Mouse (Mus musculus) inflammation-experienced regulatory T-cells, adult 6 months (primary cell): ENCODE results near the gene Ralgps1. TPM values are rescaled to one million over a fixed set of nuclear protein-coding genes. Genes with fewer than 3 reads are reported as not detected.

Source experiments
- ATAC-seq: one replicate; pipeline ENCODE4 v1.8.0; 2017
- polyA plus RNA-seq, 3 experiments: library from polyadenylated mRNA; unstranded; fragments of 100-300 nt; shearing (Covaris generic); gene quantifications; one replicate each; pipeline ENCODE4 v1.2.1; 2017

Gene Ralgps1
- polyA plus RNA-seq, 3 experiments from 2014 or later = 5.2 to 14.8 (median 7.4) TPM

DNA sequence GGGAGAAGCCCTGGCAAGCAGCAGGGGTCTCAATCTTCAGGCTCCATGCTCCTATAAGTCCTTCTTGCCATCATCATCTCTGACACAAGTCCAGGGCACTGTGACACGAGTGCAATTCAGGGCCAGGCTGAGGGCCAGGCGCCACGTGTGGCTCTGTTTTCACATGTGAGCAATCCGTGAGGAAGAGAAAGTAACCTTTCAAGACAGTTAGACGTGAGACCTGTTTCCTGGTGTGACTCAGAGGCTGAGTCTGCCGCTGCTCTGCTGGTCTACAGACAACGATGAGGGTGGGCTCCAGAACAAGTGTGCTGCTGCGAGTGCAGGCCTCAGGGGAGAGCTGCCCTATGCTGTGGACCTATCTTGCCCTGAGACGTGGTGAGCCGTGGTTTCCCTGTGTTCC lies 198.2 kb downstream of the Ralgps1 start:
- peak; percentile 30 for ATAC-seq

DNA sequence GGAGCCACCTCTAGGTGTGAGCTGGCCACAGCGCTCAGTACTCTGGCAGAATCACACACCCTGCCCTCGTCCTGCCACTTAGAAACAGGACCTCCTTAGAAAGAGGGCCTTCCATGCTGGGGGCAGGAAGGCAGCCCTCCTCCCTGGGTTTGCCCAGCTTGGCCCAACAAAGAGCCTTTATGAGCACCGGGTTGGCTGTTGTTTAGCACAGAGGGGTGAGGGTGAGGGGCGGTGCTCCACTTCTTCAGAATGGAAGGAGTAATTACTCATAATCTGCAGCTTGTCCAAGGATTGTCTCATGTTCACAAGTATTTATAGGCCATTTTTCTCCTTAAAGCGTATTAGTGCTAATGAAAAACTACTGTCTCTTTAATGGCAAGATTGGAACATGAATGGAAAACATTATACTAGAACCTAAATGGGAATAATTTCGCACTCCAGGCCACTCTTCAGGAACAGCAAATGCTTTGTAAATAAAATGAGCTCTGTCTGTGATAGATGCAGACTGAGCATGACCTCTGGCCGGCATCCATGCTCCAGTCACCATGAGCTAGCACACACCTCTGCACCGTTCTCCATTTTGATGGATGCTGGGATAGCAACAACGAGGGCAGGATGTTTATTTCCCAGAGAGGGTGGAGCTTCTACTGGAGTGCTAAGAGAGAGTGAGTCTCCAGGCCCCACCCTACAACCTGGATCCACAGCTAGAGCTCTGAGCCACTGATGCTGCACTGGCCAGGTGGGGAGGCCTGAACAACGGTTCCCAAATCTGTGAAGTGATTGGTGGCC lies 200.3 kb downstream of the Ralgps1 start:
- ATAC-seq = no peak

DNA sequence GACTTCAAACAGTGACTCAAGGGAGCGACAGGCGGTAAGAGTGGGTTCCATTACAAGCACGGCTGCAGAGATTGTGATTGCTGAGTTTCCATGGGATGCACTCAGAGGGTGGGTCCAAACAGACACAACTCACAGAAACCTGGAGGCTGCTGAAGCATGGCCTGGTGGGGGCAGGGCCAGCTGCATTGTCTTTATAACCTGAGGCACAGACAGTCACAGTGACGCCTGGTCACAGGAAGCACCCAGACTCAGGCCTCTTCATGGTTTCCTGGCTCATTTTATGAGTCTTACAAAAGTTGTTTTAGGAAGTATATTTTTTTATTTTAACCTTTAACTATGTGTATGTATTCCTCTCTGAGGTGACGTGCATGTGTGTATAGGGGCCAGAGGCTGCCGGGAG lies 201.8 kb downstream of the Ralgps1 start:
- peak; percentile 71 for ATAC-seq

DNA sequence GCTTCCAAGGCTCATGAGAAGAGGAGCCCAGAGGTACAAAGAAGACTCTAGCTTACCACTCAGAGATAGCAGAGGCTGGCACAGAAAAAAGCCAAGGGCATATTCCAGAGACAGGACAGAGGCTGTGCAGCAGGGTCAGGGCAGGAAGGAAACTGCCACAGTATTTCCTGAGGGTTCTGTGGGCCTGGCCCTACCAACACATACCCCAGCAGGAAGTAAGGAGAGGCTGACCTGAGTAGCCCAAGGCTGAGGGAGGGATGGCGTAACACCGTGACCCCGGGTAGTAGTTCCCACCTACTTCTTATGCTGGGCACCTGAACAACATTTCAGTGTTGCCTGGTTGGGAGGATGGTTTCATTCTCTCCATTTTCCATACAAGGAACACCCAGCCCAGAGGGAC lies 204.2 kb downstream of the Ralgps1 start:
- no peak for ATAC-seq

DNA sequence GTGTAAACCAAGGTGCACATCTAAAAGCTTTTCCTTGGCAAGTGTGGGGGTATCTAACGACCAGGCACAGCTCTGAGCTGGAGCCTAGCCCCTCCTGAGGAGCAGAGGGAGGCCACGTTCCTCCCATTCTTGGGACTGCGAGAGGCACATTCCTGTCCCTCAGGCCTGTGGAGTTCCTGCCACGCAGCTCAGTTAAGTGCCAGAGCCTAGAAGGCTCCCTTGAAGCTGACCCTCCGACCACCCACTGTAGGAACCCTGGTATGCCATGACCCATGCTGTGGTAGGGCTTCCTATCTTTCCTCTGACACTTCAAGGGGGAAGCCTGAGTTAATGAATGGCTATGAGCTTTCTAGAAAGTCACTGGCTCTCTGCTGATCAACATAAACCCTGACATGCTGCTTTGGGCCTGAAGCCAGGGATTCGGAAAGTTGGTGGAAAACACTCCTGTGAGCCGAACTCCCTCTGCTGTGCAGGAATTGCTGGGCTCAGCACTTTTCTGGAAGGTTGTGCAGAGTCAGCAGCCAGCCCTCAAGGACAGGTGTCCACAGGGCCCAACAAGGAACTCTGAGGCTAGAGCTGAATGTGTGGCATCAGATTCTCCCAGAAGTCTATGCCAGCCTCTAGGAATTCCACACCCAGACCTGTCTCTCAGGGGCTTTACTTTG lies 205.4 kb downstream of the Ralgps1 start:
- ATAC-seq = no peak

DNA sequence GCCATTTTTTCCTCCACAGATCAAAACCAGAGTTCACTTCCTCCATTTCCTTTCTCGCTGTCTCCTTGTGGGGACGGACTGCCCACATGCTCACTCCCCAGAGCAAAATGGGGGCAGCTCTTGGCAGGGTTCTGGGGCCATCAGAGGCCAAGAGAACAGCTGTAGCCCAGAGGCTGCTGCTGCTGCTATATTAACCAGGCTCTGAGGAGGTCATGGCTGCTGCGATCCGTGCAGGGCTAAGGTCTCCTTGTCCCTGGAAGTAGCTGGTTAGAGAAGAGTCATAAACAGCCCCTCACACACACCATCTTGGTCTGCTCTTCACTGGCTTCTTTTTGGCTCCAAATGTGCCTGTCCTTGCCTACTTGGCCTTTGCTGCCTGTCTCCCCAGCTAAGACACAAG lies 206.1 kb downstream of the Ralgps1 start:
- ATAC-seq = no peak

DNA sequence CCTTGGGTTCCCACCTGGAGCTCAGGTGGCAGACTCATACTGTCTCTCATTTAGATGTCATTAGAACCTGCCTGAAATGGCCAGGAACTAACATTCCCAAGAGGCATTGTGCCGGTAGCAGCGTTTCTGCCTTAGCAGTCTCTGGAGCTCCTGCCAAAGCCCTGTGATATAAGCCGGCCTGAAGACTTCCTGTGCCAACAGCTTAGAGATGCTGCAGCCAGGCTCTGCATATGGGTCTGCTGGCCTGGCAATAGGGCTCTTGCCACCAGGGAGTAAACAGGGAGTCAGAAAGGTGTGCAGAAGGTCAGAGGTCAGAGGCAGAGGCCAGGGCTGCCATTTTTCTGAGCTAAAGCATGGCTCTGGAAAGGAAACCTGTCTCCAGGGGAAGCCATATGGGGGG lies 206.6 kb downstream of the Ralgps1 start:
- no peak for ATAC-seq

DNA sequence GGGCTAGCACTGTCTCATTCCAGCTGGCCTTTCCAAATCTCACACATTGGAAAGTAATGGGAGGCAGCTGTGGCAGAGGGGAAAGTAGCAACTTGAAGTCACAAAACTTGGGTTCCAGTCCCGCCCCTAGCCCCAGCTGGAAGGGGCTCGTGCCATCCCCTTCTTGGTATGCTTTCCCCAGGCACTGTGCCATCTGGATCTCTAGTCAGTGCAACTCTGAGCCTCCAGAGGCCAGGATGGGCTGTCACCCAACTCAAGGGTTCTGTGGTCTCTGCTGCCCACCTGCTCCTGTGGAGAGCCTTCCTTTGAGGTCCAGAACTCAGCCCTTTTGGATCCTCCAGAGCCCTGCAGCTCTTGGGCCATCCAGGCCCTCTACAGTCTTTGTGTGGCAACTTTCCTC lies 209.2 kb downstream of the Ralgps1 start:
- ATAC-seq = no peak

DNA sequence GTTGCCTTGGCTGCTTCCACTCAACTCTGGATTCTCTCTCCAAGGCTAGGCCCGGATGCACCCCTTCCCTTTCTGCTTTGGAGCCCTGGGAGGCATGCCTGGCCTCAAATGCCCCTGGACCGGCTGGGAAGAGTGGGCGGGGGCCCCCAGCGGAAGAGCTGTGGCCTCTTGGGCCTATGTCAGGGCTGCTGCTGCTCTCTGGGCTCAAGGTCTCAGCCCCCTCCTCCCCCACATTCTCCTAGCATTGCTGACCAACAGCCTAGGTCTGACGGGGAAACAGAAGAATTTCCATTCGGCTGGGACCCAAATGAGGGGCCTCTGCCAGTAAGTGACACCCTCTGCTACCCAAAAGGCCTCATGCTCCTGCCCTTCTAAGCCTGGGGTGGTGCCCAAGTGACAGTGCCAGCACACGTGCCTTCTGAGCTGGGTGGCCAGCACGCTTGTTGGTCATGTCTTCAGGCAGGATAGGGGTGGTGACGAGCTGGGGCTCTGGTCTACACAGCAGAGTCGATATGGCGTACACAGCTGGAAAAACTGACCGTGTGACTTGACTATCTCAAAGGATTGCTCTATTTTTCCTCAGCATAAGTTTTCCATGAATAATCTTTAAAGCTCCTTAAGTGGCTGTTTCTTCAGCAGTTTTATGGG lies 210.8 kb downstream of the Ralgps1 start:
- no peak for ATAC-seq

DNA sequence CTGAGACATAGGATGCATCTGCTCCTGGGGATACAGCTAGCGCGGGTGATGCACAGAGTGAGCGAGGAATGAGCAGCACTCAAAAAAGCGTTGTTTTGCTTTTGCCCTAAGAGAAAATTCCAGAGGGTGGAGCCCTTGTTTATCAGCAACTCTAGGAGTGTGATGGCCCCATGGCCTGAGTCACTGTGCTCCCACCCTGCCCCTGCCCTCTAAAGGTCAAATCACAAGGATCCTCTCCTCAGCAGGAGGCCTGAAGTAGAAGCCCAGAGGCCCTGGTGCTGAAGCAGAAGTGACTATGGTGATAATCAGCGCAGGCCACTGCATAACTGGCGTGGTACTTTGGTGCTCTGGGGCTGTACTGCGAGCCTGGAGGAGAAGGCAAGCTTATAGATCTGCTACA lies 211.7 kb downstream of the Ralgps1 start:
- ATAC-seq = no peak

DNA sequence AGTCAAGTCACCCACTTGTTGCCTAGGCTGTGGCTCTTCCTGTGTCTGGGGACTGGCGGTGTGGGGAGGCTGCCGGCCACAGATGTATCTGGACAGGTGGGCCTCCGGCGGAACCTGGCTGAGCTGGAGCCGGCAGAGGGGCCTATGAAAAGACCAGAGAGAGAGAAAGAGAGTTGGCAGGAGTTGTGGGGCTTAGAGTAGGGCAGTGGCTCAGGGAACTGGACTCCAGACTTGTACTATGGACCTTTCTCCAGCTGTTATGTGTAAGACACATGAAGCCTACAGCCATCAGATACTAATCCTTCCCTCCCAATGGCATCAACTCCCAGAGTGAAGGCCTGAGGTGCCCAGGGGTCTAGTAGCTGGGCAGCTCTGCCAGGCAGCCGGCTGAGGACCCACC lies 212.4 kb downstream of the Ralgps1 start:
- no peak for ATAC-seq

DNA sequence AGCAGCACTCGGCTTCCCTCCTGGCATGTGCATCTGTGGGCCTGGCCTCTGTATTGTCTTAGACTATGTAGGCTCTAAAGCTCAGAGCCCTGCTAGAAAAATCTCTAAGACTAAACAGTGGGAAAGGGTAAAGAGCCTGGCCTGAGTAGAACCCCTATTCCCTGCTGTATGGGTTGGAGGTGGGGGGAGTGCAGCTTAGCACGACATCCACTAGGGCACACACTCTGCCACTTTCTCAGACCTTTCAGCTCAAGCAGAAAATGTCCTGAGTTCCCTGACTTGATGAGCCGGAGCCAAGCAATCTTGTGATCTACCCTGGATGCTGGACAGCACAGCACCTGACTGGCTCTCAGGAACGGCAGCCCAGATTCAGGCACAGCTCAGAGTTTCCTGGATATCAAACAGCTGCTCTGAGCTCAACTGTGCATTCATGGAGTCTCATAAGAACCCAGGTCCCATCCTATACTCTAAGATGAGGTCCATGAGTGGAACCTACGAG lies 215.0 kb downstream of the Ralgps1 start:
- no peak for ATAC-seq

DNA sequence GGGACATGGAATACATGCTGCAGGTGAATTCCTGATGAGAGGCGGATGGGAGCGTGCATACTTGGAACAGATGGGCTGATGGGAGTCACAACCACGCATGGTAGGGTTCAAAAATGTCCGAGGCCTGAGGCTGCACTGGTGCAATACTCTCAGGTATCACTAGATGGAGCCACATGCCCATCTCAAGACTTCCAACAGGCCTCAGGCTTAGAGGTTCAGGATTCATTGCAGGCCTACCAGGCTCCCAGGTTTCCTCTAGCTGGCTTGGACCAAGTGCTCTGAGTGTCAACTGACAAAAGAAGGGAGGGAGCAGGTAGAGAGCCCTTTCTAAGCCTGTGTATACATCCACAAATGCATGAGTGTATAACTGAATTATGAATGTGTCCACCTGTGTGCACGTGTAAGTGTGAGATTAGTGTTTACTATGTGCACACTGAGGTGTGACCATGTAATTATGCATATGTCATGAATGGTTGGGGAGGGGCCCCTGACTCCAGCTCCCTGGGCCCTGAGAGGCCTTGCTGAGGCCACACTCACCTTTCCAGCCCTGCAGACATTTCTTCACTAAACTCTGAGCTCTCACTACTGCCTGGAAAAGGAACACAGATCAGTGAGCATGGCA lies 216.4 kb downstream of the Ralgps1 start:
- peak; percentile 75 for ATAC-seq

DNA sequence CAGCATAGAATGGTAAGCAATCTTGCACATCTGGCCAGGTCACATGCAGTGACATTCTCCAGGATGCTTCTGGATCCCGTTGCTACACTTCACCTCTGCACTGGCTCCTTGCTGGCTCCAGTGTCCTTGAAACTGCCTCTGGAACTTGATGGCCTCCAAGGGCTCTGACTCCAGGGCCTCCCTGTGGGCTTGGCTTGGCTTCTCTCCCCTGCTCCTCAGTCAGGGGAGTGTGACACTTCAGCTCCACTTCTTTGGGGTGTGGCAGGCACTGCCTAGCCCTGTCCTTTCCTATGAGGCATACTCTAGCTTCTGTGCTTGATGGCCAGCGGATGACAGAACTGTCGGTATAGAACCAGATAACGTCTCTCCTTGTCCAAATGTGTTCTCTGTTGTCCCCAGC lies 224.3 kb downstream of the Ralgps1 start:
- no peak for ATAC-seq

DNA sequence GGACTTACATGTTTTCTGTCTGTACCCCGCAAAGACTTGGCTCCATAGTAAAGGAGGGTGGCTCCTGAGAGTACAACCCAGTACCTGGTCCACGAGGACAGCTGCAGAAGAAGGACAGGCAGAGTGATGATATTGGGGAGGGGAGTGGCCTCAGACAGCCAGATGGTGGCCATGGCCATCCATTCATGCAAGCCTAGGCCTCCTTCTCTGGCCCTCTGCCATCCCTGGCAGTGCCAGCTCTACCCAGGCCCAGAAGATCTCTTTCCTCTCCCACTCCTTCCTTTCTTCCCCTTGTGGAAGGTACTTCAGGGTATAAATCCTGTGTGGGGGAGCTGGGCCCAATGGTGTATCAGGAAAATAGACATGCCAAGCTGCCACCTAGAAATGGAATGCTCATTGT lies 228.0 kb downstream of the Ralgps1 start:
- ATAC-seq = no peak

DNA sequence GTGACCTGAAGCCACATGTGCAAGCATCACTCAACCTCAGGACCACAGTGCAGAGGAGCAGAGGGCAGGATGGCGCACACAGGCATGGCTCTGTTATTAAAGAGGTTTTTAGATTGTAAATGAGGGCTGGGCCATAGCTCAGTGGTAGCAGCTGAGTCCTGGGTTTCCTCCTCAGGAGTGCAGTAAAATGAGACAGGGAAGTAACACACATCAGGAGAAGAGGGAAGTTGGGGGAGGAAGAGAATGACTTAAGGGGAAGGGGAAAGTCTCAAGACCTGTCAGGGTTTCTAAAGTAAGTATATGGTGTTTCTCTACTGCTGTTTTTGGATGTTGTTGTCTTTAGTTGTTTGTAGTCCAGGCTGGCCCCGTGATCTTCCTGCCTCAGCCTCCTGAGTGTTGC lies 232.8 kb downstream of the Ralgps1 start:
- no peak for ATAC-seq

DNA sequence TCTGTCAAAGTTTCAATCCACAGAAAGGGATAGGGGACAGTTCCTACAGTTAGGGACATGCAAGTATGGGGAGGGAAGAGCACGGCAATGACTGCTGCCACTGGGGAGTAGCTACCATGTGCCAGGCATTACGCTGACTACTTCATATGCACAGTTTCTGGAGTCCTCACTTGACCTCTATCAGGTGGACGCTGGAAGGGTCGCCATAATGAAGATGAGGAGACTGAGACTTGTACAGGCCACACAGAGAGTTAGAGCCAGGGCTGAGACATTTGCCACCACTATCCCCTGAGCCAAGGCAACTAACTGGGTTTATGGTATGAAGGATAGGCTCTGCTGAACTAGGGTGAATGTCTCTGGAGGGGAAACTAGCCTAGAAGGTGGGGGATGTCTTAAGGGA lies 233.6 kb downstream of the Ralgps1 start:
- no peak for ATAC-seq

DNA sequence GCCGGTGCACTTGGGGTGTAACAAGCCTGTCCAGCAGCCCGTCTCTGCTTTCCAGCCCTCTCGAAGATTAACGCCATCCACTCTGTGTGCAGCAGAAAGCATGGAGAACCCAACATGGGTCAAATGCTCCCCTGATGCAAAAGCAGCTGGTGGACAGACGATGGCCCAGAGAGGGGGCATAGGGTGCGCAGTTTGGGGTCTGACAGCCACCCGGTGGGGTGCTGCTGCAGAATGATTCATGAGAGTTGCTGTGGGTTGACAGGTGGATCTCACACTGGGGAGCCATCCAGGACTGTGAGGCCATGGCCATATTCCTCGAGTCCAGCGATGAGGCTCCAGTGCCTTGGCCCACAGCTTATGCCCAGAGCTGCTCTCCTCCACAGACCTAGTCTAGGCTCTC lies 234.0 kb downstream of the Ralgps1 start:
- no peak for ATAC-seq

DNA sequence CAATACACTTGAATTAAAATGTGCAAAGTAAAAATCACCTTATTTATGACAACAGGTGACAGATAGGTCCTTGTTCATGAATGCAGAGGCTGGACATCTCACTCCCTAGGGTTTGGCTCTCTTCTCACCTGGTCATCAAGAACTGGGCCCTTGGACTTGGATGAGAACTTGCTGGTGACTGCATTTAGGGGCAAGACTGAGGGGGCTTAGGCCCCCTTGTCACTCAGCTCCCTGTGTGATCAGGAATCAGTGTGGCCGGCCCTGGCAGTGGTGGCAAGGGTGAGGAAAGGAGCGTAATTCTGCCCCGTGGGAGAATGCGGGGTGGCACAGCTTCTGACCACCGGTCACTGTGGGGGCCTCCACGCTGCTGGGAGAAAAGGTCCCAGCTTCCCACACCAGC lies 234.9 kb downstream of the Ralgps1 start:
- no peak for ATAC-seq

DNA sequence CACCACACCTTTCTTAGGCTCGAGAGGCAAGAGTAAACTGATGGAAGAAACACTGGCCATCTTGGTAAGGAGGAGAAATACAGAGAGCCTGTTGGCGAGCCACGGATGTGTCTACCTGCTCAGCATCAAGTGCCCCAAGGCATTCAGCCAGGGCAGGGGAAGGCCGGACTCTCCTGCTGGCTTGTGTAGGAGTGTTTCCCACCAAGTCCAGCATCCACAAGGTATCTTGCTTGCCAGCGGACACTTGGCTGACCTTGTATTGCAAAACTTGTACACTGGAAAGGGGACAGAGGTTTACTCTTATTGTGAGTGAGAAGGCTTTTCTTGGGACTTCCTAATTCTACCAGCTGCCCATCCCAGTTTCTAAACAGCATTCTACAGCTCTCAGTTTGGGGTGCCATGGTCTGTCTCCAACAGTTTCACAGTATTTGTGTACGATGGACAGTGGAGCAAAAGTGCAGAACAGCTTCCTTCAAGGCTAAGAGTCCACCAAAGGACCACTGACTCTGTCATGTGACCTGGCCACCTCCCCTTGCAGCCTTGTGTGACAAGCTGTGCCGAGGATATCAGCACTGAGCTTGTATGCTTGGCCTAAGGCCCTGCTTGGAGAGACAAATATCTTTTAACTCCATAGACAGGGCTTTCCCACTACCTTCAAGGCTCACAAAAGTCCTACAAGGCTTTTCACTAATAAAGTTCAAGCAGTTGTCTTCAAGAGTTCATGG lies 236.4 kb downstream of the Ralgps1 start:
- ATAC-seq = no peak

DNA sequence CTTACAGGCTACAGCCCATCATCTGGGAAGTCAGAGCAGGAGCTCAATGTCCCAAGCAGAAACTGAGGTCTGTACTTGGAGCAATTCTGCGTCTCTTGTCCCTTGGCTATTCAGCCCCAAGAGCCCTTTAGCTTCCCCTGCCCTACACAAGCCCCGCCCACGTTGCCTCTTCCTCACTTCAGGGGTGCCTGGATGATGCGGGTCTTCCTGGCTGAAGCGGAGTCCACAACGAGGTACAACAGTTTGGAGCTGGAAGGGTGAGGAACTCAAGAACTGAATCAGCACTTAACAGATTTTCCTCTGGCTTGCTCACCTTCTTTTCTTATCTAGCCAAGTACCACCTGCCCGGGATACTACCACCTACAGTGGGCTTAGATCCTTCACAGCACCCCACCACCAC lies 239.0 kb downstream of the Ralgps1 start:
- no peak for ATAC-seq

DNA sequence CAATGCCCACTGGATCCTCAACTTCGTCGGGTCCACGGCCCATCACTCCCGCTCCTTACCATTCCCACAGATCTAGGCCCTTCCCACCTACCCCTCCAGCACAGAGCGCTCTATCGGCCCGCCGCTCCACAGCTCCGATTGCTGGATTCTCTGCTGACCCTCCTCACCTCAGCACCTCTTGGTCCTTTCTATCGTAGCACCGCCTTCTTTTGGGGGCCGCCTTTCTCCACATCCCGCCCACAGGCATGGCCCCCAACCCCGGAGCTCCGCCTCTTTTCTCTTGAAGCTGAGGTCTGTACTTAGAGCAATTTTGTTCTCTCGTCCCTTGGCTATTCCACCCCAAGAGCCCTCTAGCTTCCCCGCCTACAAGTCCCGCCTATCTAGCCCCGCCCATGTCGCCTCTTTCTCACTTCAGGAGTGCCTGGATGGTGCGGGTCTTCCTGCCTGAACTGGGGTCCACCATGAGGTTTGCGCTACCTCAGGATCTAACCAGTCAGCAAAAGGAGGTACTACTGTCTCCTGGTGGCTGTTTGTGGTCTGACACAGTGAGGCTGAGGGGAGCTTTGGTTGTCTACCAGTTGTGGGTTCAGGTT lies 239.7 kb downstream of the Ralgps1 start, which contains the start of gene Garnl3:
TSS of gene Garnl3 (minus strand) at position 155 of the 593 bp plus-strand sequence.
- ATAC-seq = peak; percentile 53
